Mouse (Mus musculus) erythroblast, embryonic 14.5 days (primary cell): ENCODE results near the gene Gpx7.

Experiments
- GATA1 ChIP-seq: IDR thresholded peaks from 2 replicates; pipeline ENCODE4 v1.6.1; 2012; ENCODE audit warnings: low read length, inconsistent platforms, mixed read lengths
- TAL1 ChIP-seq: IDR thresholded peaks from 3 replicates; pipeline ENCODE4 v1.6.1; 2012; ENCODE audit warnings: low read length, inconsistent platforms, mixed read lengths

DNA sequence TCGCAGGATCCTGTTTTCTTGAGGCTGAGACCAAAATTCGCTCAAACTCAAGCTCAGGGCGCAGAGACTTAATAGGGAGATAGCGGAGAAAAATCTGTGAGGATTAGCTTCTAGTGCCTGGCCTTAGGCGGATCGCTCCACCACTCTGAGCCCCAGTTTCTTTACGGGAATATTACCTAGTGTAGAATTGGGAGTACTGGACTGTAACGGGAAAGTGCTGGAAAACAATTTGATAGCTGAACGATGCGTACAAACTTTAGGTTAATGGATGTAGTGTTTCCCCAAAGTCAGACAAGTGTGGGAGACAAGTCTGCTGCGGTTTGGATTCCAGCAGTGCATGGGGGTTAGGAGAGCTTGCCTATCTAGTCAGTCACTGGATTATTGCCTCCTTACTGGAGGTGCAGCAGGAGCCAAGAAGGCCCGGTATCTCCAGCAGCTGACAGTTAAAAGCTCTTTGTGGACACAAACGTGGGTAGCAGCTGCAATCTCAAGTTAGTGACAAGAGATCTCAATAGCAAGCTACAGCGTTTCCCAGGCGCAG is at the start of gene Gpx7:
- TF ChIP-seq TAL1, result no peak
- no peak for TF ChIP-seq GATA1
